Mouse (Mus musculus) thymus, adult 2 months (tissue): ENCODE results near the gene Ppm1n.

Source experiments
- CTCF ChIP-seq: fragments of 200-500 bp; IDR thresholded peaks from 2 replicates; pipeline ENCODE4 v1.5.1; 2012; ENCODE audit warnings: mild to moderate bottlenecking, control low read depth, low read length, moderate library complexity, borderline replicate concordance; ENCODE audit not compliant: control insufficient read depth, poor library complexity, insufficient read depth; ENCODE audit errors: extremely low read depth
- POLR2A ChIP-seq: fragments of 200-500 bp; IDR thresholded peaks from 2 replicates; pipeline ENCODE4 v1.6.1; 2012; ENCODE audit warnings: mild to moderate bottlenecking, low read length, control low read depth, moderate library complexity; ENCODE audit not compliant: control insufficient read depth, poor library complexity, insufficient read depth; ENCODE audit errors: extremely low read depth

DNA sequence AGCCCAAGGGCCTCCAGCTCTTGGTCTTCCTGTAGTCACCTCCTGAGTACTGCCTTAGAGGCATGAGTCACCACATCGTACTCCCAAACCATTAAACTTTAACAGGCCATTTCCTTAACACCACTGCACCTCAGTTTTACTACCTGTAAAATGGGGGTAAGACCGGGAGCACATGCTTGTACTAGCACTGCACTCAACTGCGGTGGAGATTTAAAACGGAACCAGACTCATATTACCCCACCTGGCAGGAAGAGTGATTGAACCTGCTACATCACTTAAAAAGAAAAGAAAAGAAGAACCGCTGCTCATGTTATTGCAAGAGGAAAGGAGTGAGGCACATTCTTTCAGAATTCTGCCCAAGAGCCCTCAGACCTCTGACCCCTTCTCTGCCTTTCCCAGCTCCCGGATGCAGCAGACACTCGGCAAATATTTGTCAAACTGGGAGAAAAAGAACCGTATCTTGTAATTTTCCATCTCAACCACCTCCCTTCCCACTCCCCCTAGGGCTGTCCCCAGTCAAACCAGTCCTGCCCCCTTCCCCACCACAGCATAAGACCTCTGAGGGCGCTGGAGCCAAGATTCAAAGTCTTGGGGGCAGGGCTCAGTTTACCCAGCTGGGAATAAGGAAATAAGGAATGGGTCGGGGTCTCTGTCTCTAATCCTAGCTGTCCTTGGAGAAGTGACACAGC, 10.7 kb downstream of the Ppm1n start:
- TF ChIP-seq POLR2A, result no peak
- TF ChIP-seq CTCF, result no peak
